Mouse (Mus musculus) forebrain, postnatal 0 days (tissue): ENCODE measurements at regions not wholly inside any gene's neighbourhood (a gene's known extent, or its start where the extent isn't known, plus 50 kb on each side); places are given as distances from the start of the nearest gene placed in this dataset.

ENCODE experiments used
- ATAC-seq: fragments of 200-750 bp; cut with Nextera tagmentation; 2 replicates; pipeline ENCODE4 v1.8.0; 2017; ENCODE audit warnings: mild to moderate bottlenecking, moderate library complexity
- DNase-seq: peaks from one replicate; pipeline ENCODE4 v3.0.0-alpha.2; 2015
- H3K27ac ChIP-seq: fragments of 300-500 bp; sonication (generic); 2 replicates; pipeline ENCODE4 v1.5.1; 2014; ENCODE audit warnings: low read depth, mild to moderate bottlenecking, antibody characterized with exemption, low read length, moderate library complexity, mixed read lengths
- H3K27me3 ChIP-seq: fragments of 300-500 bp; sonication (generic); 2 replicates; pipeline ENCODE4 v1.6.1; 2014; ENCODE audit warnings: mild to moderate bottlenecking, low read length, mixed read lengths; ENCODE audit not compliant: insufficient read depth
- H3K36me3 ChIP-seq: fragments of 300-500 bp; sonication (generic); 2 replicates; pipeline ENCODE4 v1.6.1; 2014; ENCODE audit warnings: mild to moderate bottlenecking, moderate library complexity; ENCODE audit not compliant: insufficient read depth
- H3K4me1 ChIP-seq: fragments of 300-500 bp; sonication (generic); 2 replicates; pipeline ENCODE4 v1.6.1; 2014; ENCODE audit warnings: antibody characterized with exemption; ENCODE audit not compliant: insufficient read depth
- H3K4me2 ChIP-seq: fragments of 300-500 bp; sonication (generic); 2 replicates; pipeline ENCODE4 v1.6.1; 2014; ENCODE audit warnings: low read depth, mild to moderate bottlenecking, moderate library complexity
- H3K4me3 ChIP-seq: fragments of 300-500 bp; sonication (generic); 2 replicates; pipeline ENCODE4 v1.5.1; 2014; ENCODE audit warnings: low read depth, low read length, mixed read lengths
- H3K9ac ChIP-seq: fragments of 300-500 bp; sonication (generic); 2 replicates; pipeline ENCODE4 v1.6.1; 2014; ENCODE audit warnings: mild to moderate bottlenecking
- H3K9me3 ChIP-seq: fragments of 300-500 bp; sonication (generic); 2 replicates; pipeline ENCODE4 v1.6.1; 2016; ENCODE audit warnings: low read length
- CTCF ChIP-seq: sonication (generic); IDR thresholded peaks from 2 replicates; pipeline ENCODE4 v1.5.1; 2016; ENCODE audit warnings: antibody characterized with exemption, control low read depth, low read depth
- WGBS: fragments of 180-500 bp; shearing (Covaris S2); extraction: QIAGEN DNeasy Blood & Tissue Kit; methylation state at CpG from one replicate; pipeline ENCODE4 v1.1.7; 2014; 5-methylcytosine and 5-hydroxymethylcytosine counted together

GRCm38 (mm10) chr9:47459461-47460049 lies 70.4 kb upstream of the Cadm1 start:
- no peak overlapping the region for H3K4me3 ChIP-seq
- H3K36me3 ChIP-seq, result no peaks in the 10 kb centered on the region
- no peak for DNase-seq
- H3K27ac ChIP-seq, result no peak overlapping the region
- no peaks in the 10 kb centered on the region for H3K9me3 ChIP-seq
- H3K4me2 ChIP-seq, result no peak overlapping the region
- no peaks in the 10 kb centered on the region for H3K4me1 ChIP-seq
- 83% methylated on average over 8 of the region's 8 CpGs for WGBS
- no peaks in the 10 kb centered on the region for H3K27me3 ChIP-seq
- no peak for ATAC-seq
- TF ChIP-seq CTCF, result no peak
- no peak overlapping the region for H3K9ac ChIP-seq

- 83% methylated on average over 15 of the region's 15 CpGs for WGBS
- H3K9me3 ChIP-seq, result no peaks in the 10 kb centered on the region
- DNase-seq, result no peak
- H3K9ac ChIP-seq, result no peak overlapping the region
- ATAC-seq, result no peak
- H3K4me1 ChIP-seq, result no peaks in the 10 kb centered on the region
- no peak for TF ChIP-seq CTCF
- H3K36me3 ChIP-seq, result no peaks in the 10 kb centered on the region
- H3K27me3 ChIP-seq, result no peaks in the 10 kb centered on the region
- H3K27ac ChIP-seq, result no peak overlapping the region
- H3K4me3 ChIP-seq, result no peak overlapping the region
- no peak overlapping the region for H3K4me2 ChIP-seq
Observed at GRCm38 (mm10) chr9:47460241-47460640, 69.7 kb upstream of the Cadm1 start.

GRCm38 (mm10) chr9:47461915-47462314 lies 68.1 kb upstream of the Cadm1 start:
- no peaks in the 10 kb centered on the region for H3K4me1 ChIP-seq
- H3K9me3 ChIP-seq, result no peaks in the 10 kb centered on the region
- TF ChIP-seq CTCF, result no peak
- WGBS, result 89% methylated on average over 3 of the region's 3 CpGs
- H3K9ac ChIP-seq, result no peak overlapping the region
- ATAC-seq (no peak), DNase-seq (no peak)
- H3K4me3 ChIP-seq, result no peak overlapping the region
- H3K27ac ChIP-seq, result no peak overlapping the region
- no peaks in the 10 kb centered on the region for H3K36me3 ChIP-seq
- no peaks in the 10 kb centered on the region for H3K27me3 ChIP-seq
- H3K4me2 ChIP-seq, result no peak overlapping the region

- no peak overlapping the region for H3K27ac ChIP-seq
- no peaks in the 10 kb centered on the region for H3K36me3 ChIP-seq
- DNase-seq, result no peak
- H3K9ac ChIP-seq, result no peak overlapping the region
- no peak overlapping the region for H3K4me3 ChIP-seq
- no peaks in the 10 kb centered on the region for H3K4me1 ChIP-seq
- ATAC-seq, result no peak
- no peak for TF ChIP-seq CTCF
- H3K4me2 ChIP-seq, result no peak overlapping the region
- no peaks in the 10 kb centered on the region for H3K27me3 ChIP-seq
- H3K9me3 ChIP-seq, result no peaks in the 10 kb centered on the region
- WGBS, result 96% methylated on average over 3 of the region's 3 CpGs
Observed at GRCm38 (mm10) chr9:47466767-47467166, 63.2 kb upstream of the Cadm1 start.

GRCm38 (mm10) chr9:47467815-47468214 lies 62.2 kb upstream of the Cadm1 start:
- H3K4me3 ChIP-seq, result no peak overlapping the region
- no peaks in the 10 kb centered on the region for H3K27me3 ChIP-seq
- DNase-seq (no peak), ATAC-seq (no peak)
- H3K9ac ChIP-seq, result no peak overlapping the region
- H3K36me3 ChIP-seq, result no peaks in the 10 kb centered on the region
- no peak for TF ChIP-seq CTCF
- H3K9me3 ChIP-seq, result no peaks in the 10 kb centered on the region
- H3K4me2 ChIP-seq, result no peak overlapping the region
- 89% methylated on average over 9 of the region's 9 CpGs for WGBS
- no peak overlapping the region for H3K27ac ChIP-seq
- no peaks in the 10 kb centered on the region for H3K4me1 ChIP-seq

GRCm38 (mm10) chr9:47469576-47469975 lies 60.4 kb upstream of the Cadm1 start:
- Histone ChIP-seq H3K4me2 (no peak overlapping the region), H3K27ac (no peak overlapping the region), H3K9ac (no peak overlapping the region), H3K4me1 (no peaks in the 10 kb centered on the region), H3K27me3 (no peaks in the 10 kb centered on the region), H3K36me3 (no peaks in the 10 kb centered on the region), H3K9me3 (no peaks in the 10 kb centered on the region), H3K4me3 (no peak overlapping the region)
- no peak for ATAC-seq
- DNase-seq, result no peak
- no peak for TF ChIP-seq CTCF
- WGBS, result 93% methylated on average over 1 of the region's 1 CpGs

- Histone ChIP-seq H3K9ac (no peak overlapping the region), H3K36me3 (no peaks in the 10 kb centered on the region), H3K4me3 (no peak overlapping the region), H3K4me1 (no peaks in the 10 kb centered on the region), H3K9me3 (no peaks in the 10 kb centered on the region), H3K4me2 (no peak overlapping the region), H3K27me3 (no peaks in the 10 kb centered on the region), H3K27ac (no peak overlapping the region)
- DNase-seq (no peak), ATAC-seq (no peak)
- WGBS, result 75% methylated on average over 1 of the region's 1 CpGs
- no peak for TF ChIP-seq CTCF
Observed at GRCm38 (mm10) chr9:47470741-47471140, 59.2 kb upstream of the Cadm1 start.
